Mouse (Mus musculus) liver, embryonic 14.5 days (tissue): ENCODE measurements at regions not wholly inside any gene's neighbourhood (a gene's known extent, or its start where the extent isn't known, plus 50 kb on each side); places are given as distances from the start of the nearest gene placed in this dataset.
"Not testable (repeated sequence)": the region's sequence is repeated elsewhere in the genome, so short reads cannot be mapped to it uniquely, and the experiment has no call there.

ENCODE experiments used
- ATAC-seq: fragments of 200-750 bp; cut with Nextera tagmentation; 2 replicates; pipeline ENCODE4 v1.8.0; 2017; ENCODE audit warnings: moderate number of reproducible peaks, mild to moderate bottlenecking, moderate library complexity; ENCODE audit not compliant: insufficient read depth
- DNase-seq, 3 experiments: peaks; one replicate each; pipeline ENCODE4 v3.0.0-alpha.2; 2012 to 2013; ENCODE audit warnings: low read depth in 3 of 3, low spot score in 3 of 3
- H3K27ac ChIP-seq: fragments of 300-500 bp; sonication (generic); 2 replicates; pipeline ENCODE4 v1.5.1; 2014; ENCODE audit warnings: moderate library complexity, mild to moderate bottlenecking, control low read depth, inconsistent platforms
- H3K27me3 ChIP-seq: fragments of 300-500 bp; sonication (generic); 2 replicates; pipeline ENCODE4 v1.6.1; 2014; ENCODE audit warnings: mild to moderate bottlenecking, low read length, moderate library complexity; ENCODE audit not compliant: control insufficient read depth, insufficient read depth
- H3K36me3 ChIP-seq: fragments of 300-500 bp; sonication (generic); replicated peaks from 2 replicates; pipeline ENCODE4 v1.6.1; 2014; ENCODE audit warnings: low read depth; ENCODE audit not compliant: control insufficient read depth, insufficient read depth
- H3K4me1 ChIP-seq, 2 experiments: fragments of 200-500 bp in 1 of 2; fragments of 300-500 bp in 1 of 2; sonication (generic) in 1 of 2; replicated peaks; 2 replicates each; pipeline ENCODE4 v1.6.1; 2012 to 2014; ENCODE audit warnings: antibody characterized with exemption in 1 of 2, inconsistent platforms in 1 of 2, low read length in 1 of 2; ENCODE audit not compliant: control insufficient read depth in 2 of 2, insufficient read depth in 2 of 2
- H3K4me2 ChIP-seq: fragments of 300-500 bp; sonication (generic); 2 replicates; pipeline ENCODE4 v1.6.1; 2014; ENCODE audit warnings: low read depth, mild to moderate bottlenecking, control low read depth, moderate library complexity
- H3K4me3 ChIP-seq, 2 experiments: fragments of 200-500 bp in 1 of 2; fragments of 300-500 bp in 1 of 2; sonication (generic) in 1 of 2; 2 replicates each; pipeline ENCODE4 v1.5.1; 2012 to 2014; ENCODE audit warnings: low read depth in 2 of 2, low read length in 2 of 2, mild to moderate bottlenecking in 2 of 2, control low read depth in 1 of 2, inconsistent platforms in 1 of 2, moderate library complexity in 1 of 2; ENCODE audit not compliant: insufficient read depth in 1 of 2
- H3K9ac ChIP-seq: fragments of 300-500 bp; sonication (generic); replicated peaks from 2 replicates; pipeline ENCODE4 v1.6.1; 2014; ENCODE audit warnings: mild to moderate bottlenecking, control low read depth, moderate library complexity
- H3K9me3 ChIP-seq: fragments of 300-500 bp; sonication (generic); 2 replicates; pipeline ENCODE4 v1.6.1; 2016; ENCODE audit warnings: low read length, mixed read lengths; ENCODE audit not compliant: control insufficient read depth
- CTCF ChIP-seq: IDR thresholded peaks from 2 replicates; pipeline ENCODE4 v1.5.1; 2016; ENCODE audit warnings: antibody characterized with exemption, low read depth, control low read depth
- EP300 ChIP-seq: IDR thresholded peaks from 2 replicates; pipeline ENCODE4 v1.6.1; 2016; ENCODE audit warnings: antibody characterized with exemption, low read depth
- WGBS: fragments of 180-500 bp; shearing (Covaris S2); extraction: QIAGEN DNeasy Blood & Tissue Kit; methylation state at CpG from one replicate; pipeline ENCODE4 v1.1.7; 2014; ENCODE audit not compliant: insufficient replicate concordance; 5-methylcytosine and 5-hydroxymethylcytosine counted together

GRCm38 (mm10) chr14:48762691-48763090, 89.1 kb upstream of the Otx2 start:
- Histone ChIP-seq H3K27me3 (no peaks in the 10 kb centered on the region), H3K4me3 (no peak overlapping the region), H3K36me3 (no peaks in the 10 kb centered on the region), H3K4me1 (no peaks in the 10 kb centered on the region), H3K4me2 (no peak overlapping the region), H3K9me3 (no peaks in the 10 kb centered on the region), H3K27ac (no peak overlapping the region), H3K9ac (no peak overlapping the region)
- DNase-seq: no peak
- TF ChIP-seq EP300 (no peak), CTCF (no peak)
- WGBS: 55% methylated on average over 5 of the region's 5 CpGs
- ATAC-seq: no peak

- no peak overlapping the region for H3K4me2 ChIP-seq
- no peaks in the 10 kb centered on the region for H3K36me3 ChIP-seq
- H3K4me1 ChIP-seq: no peaks in the 10 kb centered on the region
- no peaks in the 10 kb centered on the region for H3K9me3 ChIP-seq
- TF ChIP-seq CTCF: no peak
- TF ChIP-seq EP300: no peak
- 60% methylated on average over 7 of the region's 7 CpGs for WGBS
- no peak overlapping the region for H3K9ac ChIP-seq
- ATAC-seq: no peak
- H3K27ac ChIP-seq: no peak overlapping the region
- H3K27me3 ChIP-seq: no peaks in the 10 kb centered on the region
- H3K4me3 ChIP-seq: no peak overlapping the region
- DNase-seq: no peak
These were observed 87.5 kb upstream of the Otx2 start for GRCm38 (mm10) chr14:48761002-48761648.

- not testable (repeated sequence) for H3K36me3 ChIP-seq, H3K27me3 ChIP-seq, H3K27ac ChIP-seq, H3K4me2 ChIP-seq, H3K4me1 ChIP-seq, H3K4me3 ChIP-seq, ATAC-seq, H3K9ac ChIP-seq, H3K9me3 ChIP-seq, DNase-seq
- 76% methylated on average over 5 of the region's 5 CpGs for WGBS
These were observed 81.5 kb upstream of the Otx2 start for GRCm38 (mm10) chr14:48755096-48755495.

GRCm38 (mm10) chr14:48754080-48754720, 80.6 kb upstream of the Otx2 start:
- ATAC-seq (no peak), DNase-seq (no peak)
- no peak overlapping the region for H3K4me2 ChIP-seq
- H3K27me3 ChIP-seq: no peaks in the 10 kb centered on the region
- H3K4me1 ChIP-seq: no peaks in the 10 kb centered on the region
- WGBS: 38% methylated on average over 11 of the region's 11 CpGs
- no peak overlapping the region for H3K9ac ChIP-seq
- no peaks in the 10 kb centered on the region for H3K36me3 ChIP-seq
- no peak overlapping the region for H3K4me3 ChIP-seq
- H3K27ac ChIP-seq: no peak overlapping the region
- H3K9me3 ChIP-seq: no peaks in the 10 kb centered on the region
- TF ChIP-seq EP300 (no peak), CTCF (no peak)

DNA sequence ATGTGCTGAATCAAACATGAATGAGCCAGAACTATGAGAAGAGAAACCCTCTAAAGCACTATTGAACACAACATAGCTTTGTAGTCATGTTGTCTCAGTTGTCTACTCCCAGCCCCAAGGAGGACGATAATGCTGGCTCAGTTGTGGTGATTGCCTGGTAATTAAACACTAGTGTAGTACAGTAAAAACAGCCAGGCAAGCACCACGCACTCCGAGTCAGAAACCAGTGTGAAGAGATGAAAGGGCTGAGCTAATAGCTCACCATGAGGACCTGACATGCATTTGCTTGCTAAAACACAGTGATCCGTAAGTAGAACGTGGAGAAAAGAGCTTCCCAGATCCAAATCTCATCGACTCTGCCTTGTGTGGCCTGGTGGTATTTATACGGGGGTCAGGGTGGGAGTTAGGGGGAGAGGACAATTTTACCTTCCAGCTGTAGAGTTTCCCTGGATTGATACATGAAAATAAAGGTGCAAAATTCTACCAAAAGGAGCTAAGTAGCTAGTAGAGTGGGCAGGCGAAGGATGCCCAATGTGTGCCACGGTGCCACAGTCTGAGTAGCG, 80.0 kb upstream of the Otx2 start:
- no peaks in the 10 kb centered on the region for H3K27me3 ChIP-seq
- 57% methylated on average over 10 of the region's 10 CpGs for WGBS
- ATAC-seq: no peak
- TF ChIP-seq EP300 (no peak), CTCF (no peak)
- H3K27ac ChIP-seq: no peak overlapping the region
- no peaks in the 10 kb centered on the region for H3K4me1 ChIP-seq
- no peak overlapping the region for H3K4me2 ChIP-seq
- H3K4me3 ChIP-seq: no peak overlapping the region
- no peak for DNase-seq
- no peak overlapping the region for H3K9ac ChIP-seq
- no peaks in the 10 kb centered on the region for H3K9me3 ChIP-seq
- H3K36me3 ChIP-seq: no peaks in the 10 kb centered on the region
